Mouse (Mus musculus) cerebellum, adult 2 months (tissue): Measurements from ENCODE around the gene Cttnbp2nl.

ENCODE experiments used
- CTCF ChIP-seq: fragments of 200-500 bp; IDR thresholded peaks from 2 replicates; pipeline ENCODE4 v1.5.1; 2011; ENCODE audit warnings: low read depth, mild to moderate bottlenecking, control low read depth, low read length, moderate library complexity, borderline replicate concordance; ENCODE audit not compliant: insufficient read depth
- POLR2A ChIP-seq: fragments of 200-500 bp; IDR thresholded peaks from 2 replicates; pipeline ENCODE4 v1.6.1; 2011; ENCODE audit warnings: low read length, control low read depth, borderline replicate concordance; ENCODE audit not compliant: insufficient read depth

- TF ChIP-seq CTCF (no peak), POLR2A (no peak)
These were observed 57.2 kb downstream of the Cttnbp2nl start for GRCm38 (mm10) chr3:104995707-104996106.
